Comparison of ENCODE assay signal across 9 mouse cellular contexts in the genomic region with DNA sequence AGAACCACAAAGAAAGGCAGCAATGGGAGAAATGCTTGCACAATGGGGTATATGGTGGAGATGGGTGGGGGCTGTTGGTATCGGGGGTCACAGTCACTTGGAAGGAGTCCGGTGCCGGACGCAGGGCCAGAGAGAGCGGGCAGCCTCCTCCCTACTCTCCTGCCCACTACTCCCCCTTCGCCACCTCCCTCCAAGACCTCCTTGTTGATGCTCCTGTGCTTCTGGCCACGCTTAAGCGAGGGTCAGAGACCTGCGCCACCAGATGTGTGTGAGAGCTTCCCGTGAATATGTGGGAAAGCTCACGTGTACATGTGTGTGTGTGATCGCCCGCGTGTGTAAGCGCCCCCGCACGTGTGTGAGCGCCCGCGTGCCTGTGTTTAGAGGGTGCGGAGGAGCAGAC. TPM values are rescaled to one million over a fixed set of nuclear protein-coding genes. Genes with fewer than 3 reads are reported as not detected.
DNase-seq lines count a peak whose midpoint lies in the region; ATAC-seq and TF ChIP-seq lines count a peak whose summit lies in the region.
"Had no signal": no experiment of that assay in that cellular context is flagged by ENCODE, and none has a peak within 500 bp of the region (broad histone marks: within the 10 kb centered on the region; RNA-seq: fewer than 3 reads in every experiment).

No protein-coding gene starts in this region.

- no peak overlapping the region for H3K27ac ChIP-seq in liver, embryonic 13.5 days
- no peak overlapping the region for H3K27ac ChIP-seq in stomach, postnatal 0 days (replicated peaks)

- H3K36me3 ChIP-seq in liver, embryonic 13.5 days: no peaks in the 10 kb centered on the region
- H3K36me3 ChIP-seq in stomach, postnatal 0 days (ENCODE audit: control insufficient read depth, insufficient read depth, low read length): no peaks in the 10 kb centered on the region

- H3K9me3 ChIP-seq in liver, embryonic 13.5 days (replicated peaks): no peaks in the 10 kb centered on the region
- H3K9me3 ChIP-seq in stomach, postnatal 0 days (ENCODE audit: control insufficient read depth, low read length): no peaks in the 10 kb centered on the region

- peak overlapping the region; percentile 66 for H3K4me2 ChIP-seq in liver, embryonic 13.5 days
- H3K4me2 ChIP-seq in stomach, postnatal 0 days (replicated peaks; ENCODE audit: low read depth): peak overlapping the region; percentile 44

- H3K27me3 ChIP-seq in liver, embryonic 13.5 days: peaks cover 50% of the 10 kb centered on the region
- H3K27me3 ChIP-seq in stomach, postnatal 0 days (ENCODE audit: control insufficient read depth, insufficient read depth, low read length): peaks cover 2% of the 10 kb centered on the region; the same call in 1 of the 2 replicates

- 0 out of 2 replicates have a peak, but pooled peaks have one; percentile 21 for ATAC-seq in liver, embryonic 13.5 days (ENCODE audit: low read depth)
- ATAC-seq in stomach, postnatal 0 days (ENCODE audit: low FRiP score, low TSS enrichment): 0 out of 2 replicates have a peak, but pooled peaks have one; percentile 24

- H3K4me1 ChIP-seq in liver, embryonic 13.5 days (replicated peaks): peaks cover 38% of the 10 kb centered on the region
- no peaks in the 10 kb centered on the region for H3K4me1 ChIP-seq in stomach, postnatal 0 days (replicated peaks; ENCODE audit: control insufficient read depth, insufficient read depth)

- DNase-seq in cerebellum, adult 9-11 months: peak; percentile 26
- DNase-seq in cerebellum, adult 11-12 months: no peak
- peak; percentile 39 for DNase-seq in retina, postnatal 1 day
- DNase-seq in retina, embryonic 14.5 days (ENCODE audit: low spot score): no peak
- DNase-seq in liver, embryonic 13.5 days: no peak
- no peak for DNase-seq in stomach, postnatal 0 days (ENCODE audit: low spot score)
- no peak for DNase-seq in testis, postnatal 10 days (ENCODE audit: low spot score)
- no peak for DNase-seq in kidney, postnatal 25 days
- DNase-seq: adrenal gland, postnatal 25 days had no signal

- WGBS in liver, embryonic 13.5 days (ENCODE audit: insufficient replicate concordance): 8% methylated on average over 21 of the region's 21 CpGs
- WGBS in stomach, postnatal 0 days: 4% methylated on average over 21 of the region's 21 CpGs

- H3K4me3 ChIP-seq in liver, embryonic 13.5 days (replicated peaks): peak overlapping the region; percentile 46
- H3K4me3 ChIP-seq in stomach, postnatal 0 days (ENCODE audit: low read depth, low read length): peak overlapping the region; percentile 15; the same call in 1 of the 2 replicates

- H3K9ac ChIP-seq in liver, embryonic 13.5 days: no peak overlapping the region
- no peak overlapping the region for H3K9ac ChIP-seq in stomach, postnatal 0 days (ENCODE audit: low read length)

- no peak for TF ChIP-seq CTCF in stomach, postnatal 0 days (IDR thresholded peaks at IDR 0.05; ENCODE audit: low read depth)

- TF ChIP-seq EP300 in stomach, postnatal 0 days (optimal IDR thresholded peaks at IDR 0.05): no peak

RNA-seq across cellular contexts. Expression of a gene that starts 0.3 kb away (rescaled TPM):
- 1.9 and 2.6 TPM in 2 replicates for polyA plus RNA-seq in liver, embryonic 13.5 days (2015; fragmentation: Nextera tagmentation; extraction: Ambion mirVana)
- polyA plus RNA-seq in stomach, postnatal 0 days (2015; fragmentation: Nextera tagmentation; extraction: Ambion mirVana): 0.04 TPM in 2 replicates

RNA-seq across cellular contexts. Expression of a gene that starts 27.8 kb away (rescaled TPM):
- polyA plus RNA-seq in liver, embryonic 13.5 days (2015; fragmentation: Nextera tagmentation; extraction: Ambion mirVana): not detected in 2 replicates
- polyA plus RNA-seq in stomach, postnatal 0 days (2015; fragmentation: Nextera tagmentation; extraction: Ambion mirVana): 0.04 TPM in 1 of 2 replicates, not detected in the other

Comparison
In these comparisons a context has a peak if more than half of its experiments do, and no peak if none do; other contexts are left out.
1. DNase-seq: peak in cerebellum, adult 9-11 months (single experiment) and retina, postnatal 1 day (single experiment); none in cerebellum, adult 11-12 months (single experiment), retina, embryonic 14.5 days (single experiment), liver, embryonic 13.5 days (single experiment), stomach, postnatal 0 days (single experiment), testis, postnatal 10 days (single experiment) and kidney, postnatal 25 days (0 of 2).